ENCODE assay signal across 10 mouse cellular contexts in genomic region chr3:103335371-103335770, GRCm38 (mm10).
"Had no signal": no experiment of that assay in that cellular context is flagged by ENCODE, and none has a peak within 500 bp of the region (broad histone marks: within the 10 kb centered on the region; RNA-seq: fewer than 3 reads in every experiment).

No protein-coding gene starts in this region.

- ATAC-seq: liver, embryonic 12.5 days had no signal

- DNase-seq: kidney, postnatal 10 days; kidney, postnatal 36 days; liver; lung, adult 18-20 months; lung, postnatal 10 days; lung, postnatal 36 days; midbrain, embryonic 14.5 days; thymus, adult 2 months; thymus, postnatal 14 days had no signal
